Mouse (Mus musculus) heart, adult 2 months (tissue): ENCODE results near the gene Smarcb1.

Experiments used
- CTCF ChIP-seq: fragments of 200-600 bp; IDR thresholded peaks from 2 replicates; pipeline ENCODE4 v1.8.1; 2022; ENCODE audit warnings: antibody characterized with exemption, mild to moderate bottlenecking, moderate library complexity
- EP300 ChIP-seq: fragments of 200-500 bp; IDR thresholded peaks from 2 replicates; pipeline ENCODE4 v1.6.1; 2011; ENCODE audit warnings: low read depth, low read length, control low read depth; ENCODE audit not compliant: insufficient read depth
- POLR2A ChIP-seq: fragments of 200-500 bp; IDR thresholded peaks from 2 replicates; pipeline ENCODE4 v1.6.1; 2011; ENCODE audit warnings: mild to moderate bottlenecking, low read depth, low read length, control low read depth; ENCODE audit not compliant: insufficient read depth

- TF ChIP-seq CTCF (no peak), EP300 (no peak), POLR2A (no peak)
Observed at GRCm38 (mm10) chr10:75857598-75857997, 63.8 kb downstream of the Smarcb1 start.
